Comparison of ENCODE assay signal across 24 mouse cellular contexts in the genomic region with DNA sequence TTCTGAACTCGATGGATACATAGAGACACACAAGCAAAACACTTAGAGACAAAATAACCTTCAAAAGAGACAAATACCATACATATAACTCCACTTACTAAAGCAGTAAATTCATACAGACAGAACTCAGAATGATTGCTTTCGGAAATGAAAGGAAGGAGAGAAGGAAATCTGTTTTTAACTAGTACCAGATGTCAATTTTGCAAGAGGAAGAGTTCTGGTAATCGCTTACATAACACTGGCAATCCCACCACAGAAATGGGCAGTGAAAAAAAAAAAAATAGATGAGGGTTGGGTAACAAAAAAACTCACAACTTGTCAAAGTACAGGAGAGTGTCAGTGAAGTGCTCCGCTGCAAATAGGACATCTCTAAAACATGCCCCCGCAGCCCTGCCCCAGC. TPM values are rescaled to one million over a fixed set of nuclear protein-coding genes. Genes with fewer than 3 reads are reported as not detected.
DNase-seq lines count a peak whose midpoint lies in the region; ATAC-seq and TF ChIP-seq lines count a peak whose summit lies in the region.
"Had no signal": no experiment of that assay in that cellular context is flagged by ENCODE, and none has a peak within 500 bp of the region (broad histone marks: within the 10 kb centered on the region; RNA-seq: fewer than 3 reads in every experiment).

No protein-coding gene starts in this region.

- TF ChIP-seq CTCF in gastrocnemius, adult 2 months (IDR thresholded peaks at IDR 0.05) = no peak

- DNase-seq in gastrocnemius, adult 2 months = no peak
- no peak for DNase-seq in gastrocnemius, postnatal 36 days
- no peak for DNase-seq in limb, embryonic 11.5 days (ENCODE audit: low spot score)
- DNase-seq in skeletal muscle tissue, adult 2 months (ENCODE audit: low read depth, low spot score) = peak; percentile 30
- DNase-seq in frontal cortex, adult 2 months (ENCODE audit: extremely low spot score in 1 of 2, low spot score in 1 of 2) = no peak
- no peak for DNase-seq in gastrocnemius, postnatal 25 days
- DNase-seq: adrenal gland, adult 8-10 months; cerebellum, postnatal 10 days; heart, adult 11 months; heart, postnatal 36 days; kidney, adult 18-20 months; kidney, postnatal 36 days; liver; midbrain, embryonic 14.5 days; thymus, postnatal 25 days had no signal

- H3K9me3 ChIP-seq in embryonic facial prominence, embryonic 15.5 days (replicated peaks) = no peaks in the 10 kb centered on the region; the same call in 1 of the 2 replicates
- H3K9me3 ChIP-seq in limb, embryonic 11.5 days (ENCODE audit: control insufficient read depth, low read length) = no peaks in the 10 kb centered on the region
- peaks cover 8% of the 10 kb centered on the region for H3K9me3 ChIP-seq in heart, embryonic 12.5 days (replicated peaks)
- H3K9me3 ChIP-seq: forebrain, embryonic 15.5 days had no signal

- WGBS in embryonic facial prominence, embryonic 15.5 days = 31% methylated on average over 5 of the region's 5 CpGs
- WGBS in limb, embryonic 11.5 days = 21% methylated on average over 5 of the region's 5 CpGs
- WGBS in heart, embryonic 12.5 days = 63% methylated on average over 5 of the region's 5 CpGs

- intact Hi-C loops in gastrocnemius, adult 2 months (cut with DNase I) = no loop called here
- intact Hi-C loops in gastrocnemius, postnatal 36 days (cut with DNase I) = no loop called here

- H3K9ac ChIP-seq in embryonic facial prominence, embryonic 15.5 days = no peak overlapping the region
- no peak overlapping the region for H3K9ac ChIP-seq in limb, embryonic 11.5 days (ENCODE audit: low read length)
- no peak overlapping the region for H3K9ac ChIP-seq in heart, embryonic 12.5 days
- H3K9ac ChIP-seq: forebrain, embryonic 15.5 days had no signal

- peak overlapping the region; percentile 20; the same call in 1 of the 2 replicates for H3K27ac ChIP-seq in gastrocnemius, adult 2 months
- peak overlapping the region; percentile 72 for H3K27ac ChIP-seq in embryonic facial prominence, embryonic 15.5 days (replicated peaks)
- H3K27ac ChIP-seq in limb, embryonic 11.5 days (replicated peaks; ENCODE audit: low read depth, low read length) = no peak overlapping the region
- no peak overlapping the region for H3K27ac ChIP-seq in heart, embryonic 12.5 days (ENCODE audit: poor library complexity, severe bottlenecking)
- H3K27ac ChIP-seq: forebrain, embryonic 15.5 days; left cerebral cortex, adult 2 months had no signal

- H3K4me2 ChIP-seq in embryonic facial prominence, embryonic 15.5 days (replicated peaks) = 0 out of 2 replicates have a peak overlapping the region, but pooled peaks have one; percentile 17
- H3K4me2 ChIP-seq in limb, embryonic 11.5 days (ENCODE audit: low read depth, severe bottlenecking) = no peak overlapping the region
- no peak overlapping the region for H3K4me2 ChIP-seq in heart, embryonic 12.5 days
- H3K4me2 ChIP-seq: forebrain, embryonic 15.5 days had no signal

- 0 out of 2 replicates have a peak, but pooled peaks cover 3% of the 10 kb centered on the region for H3K4me1 ChIP-seq in embryonic facial prominence, embryonic 15.5 days
- H3K4me1 ChIP-seq in limb, embryonic 11.5 days (ENCODE audit: control insufficient read depth, insufficient read depth, low read length) = 0 out of 2 replicates have a peak, but pooled peaks cover 4% of the 10 kb centered on the region
- no peaks in the 10 kb centered on the region for H3K4me1 ChIP-seq in heart, embryonic 12.5 days (replicated peaks)
- H3K4me1 ChIP-seq: forebrain, embryonic 15.5 days had no signal

- H3K27me3 ChIP-seq in embryonic facial prominence, embryonic 15.5 days = no peaks in the 10 kb centered on the region
- no peaks in the 10 kb centered on the region for H3K27me3 ChIP-seq in limb, embryonic 11.5 days (ENCODE audit: control insufficient read depth, insufficient read depth, low read length)
- H3K27me3 ChIP-seq in heart, embryonic 12.5 days (replicated peaks) = no peaks in the 10 kb centered on the region
- H3K27me3 ChIP-seq: forebrain, embryonic 15.5 days had no signal

- ATAC-seq in embryonic facial prominence, embryonic 15.5 days (ENCODE audit: insufficient number of reproducible peaks, low FRiP score, low TSS enrichment, low read depth) = no peak; the same call in 1 of the 2 replicates
- ATAC-seq in limb, embryonic 11.5 days (ENCODE audit: insufficient number of reproducible peaks, low FRiP score, low TSS enrichment, low read depth) = peak; percentile 77
- ATAC-seq in heart, embryonic 12.5 days (ENCODE audit: insufficient number of reproducible peaks, low FRiP score) = no peak
- ATAC-seq: forebrain, embryonic 15.5 days; lung, postnatal 0 days had no signal

- no peak overlapping the region for H3K4me3 ChIP-seq in gastrocnemius, adult 2 months
- no peak overlapping the region for H3K4me3 ChIP-seq in embryonic facial prominence, embryonic 15.5 days (replicated peaks)
- H3K4me3 ChIP-seq in limb, embryonic 11.5 days (ENCODE audit: low read depth, low read length) = no peak overlapping the region
- no peak overlapping the region for H3K4me3 ChIP-seq in heart, embryonic 12.5 days
- H3K4me3 ChIP-seq: erythroblast, embryonic 14.5 days; forebrain, embryonic 15.5 days; left cerebral cortex, adult 2 months had no signal

- no peaks in the 10 kb centered on the region for H3K36me3 ChIP-seq in embryonic facial prominence, embryonic 15.5 days
- no peaks in the 10 kb centered on the region for H3K36me3 ChIP-seq in limb, embryonic 11.5 days (ENCODE audit: control insufficient read depth, insufficient read depth, low read length)
- H3K36me3 ChIP-seq in heart, embryonic 12.5 days = no peaks in the 10 kb centered on the region
- H3K36me3 ChIP-seq: forebrain, embryonic 15.5 days had no signal

RNA-seq across cellular contexts. Expression of a gene that starts 14.8 kb away (rescaled TPM):
- total RNA-seq in gastrocnemius, adult 2 months (2021) = under 1 TPM; 0.50 to 0.64 TPM
- total RNA-seq in gastrocnemius, postnatal 36 days (2021) = under 1 TPM; 0.67 to 0.89 TPM
- 71.5 and 102 TPM in 2 replicates for polyA plus RNA-seq in embryonic facial prominence, embryonic 15.5 days (2015; fragmentation: Nextera tagmentation; extraction: Ambion mirVana)
- not detected in 2 replicates for polyA plus RNA-seq in limb, embryonic 11.5 days (2014; fragmentation: Nextera tagmentation; extraction: Ambion mirVana)
- 1.2 and 3.7 TPM in 2 replicates for polyA plus RNA-seq in frontal cortex, adult 2 months (2012; rRNA removed)
- 1 to 10 TPM in 1 of 2 experiments, not detected in 1; 3.4 TPM for total RNA-seq in gastrocnemius, postnatal 25 days (2021)
- not detected in 2 replicates for polyA plus RNA-seq in heart, embryonic 12.5 days (2016; fragmentation: Nextera tagmentation; extraction: Ambion mirVana)
- total RNA-seq: left cerebral cortex, adult 2 months had no signal
- polyA plus RNA-seq: C2C12; erythroblast, embryonic 14.5 days; forebrain, embryonic 15.5 days; midbrain, embryonic 14.5 days; neural tube, embryonic 14.5 days had no signal

RNA-seq across cellular contexts. Expression of a gene that starts 48.6 kb away (rescaled TPM):
- total RNA-seq in gastrocnemius, adult 2 months (2021) = not detected
- not detected for total RNA-seq in gastrocnemius, postnatal 36 days (2021)
- polyA plus RNA-seq in embryonic facial prominence, embryonic 15.5 days (2015; fragmentation: Nextera tagmentation; extraction: Ambion mirVana) = 2.1 and 4.7 TPM in 2 replicates
- polyA plus RNA-seq in limb, embryonic 11.5 days (2014; fragmentation: Nextera tagmentation; extraction: Ambion mirVana) = 0.09 TPM in 1 of 2 replicates, not detected in the other
- polyA plus RNA-seq in frontal cortex, adult 2 months (2012; rRNA removed) = not detected in 2 replicates
- not detected for total RNA-seq in gastrocnemius, postnatal 25 days (2021)
- not detected in 2 replicates for polyA plus RNA-seq in heart, embryonic 12.5 days (2016; fragmentation: Nextera tagmentation; extraction: Ambion mirVana)
- total RNA-seq: adrenal gland, adult 8-10 months; heart, postnatal 36 days; left cerebral cortex, adult 2 months had no signal
- polyA plus RNA-seq: C2C12; erythroblast, embryonic 14.5 days; liver, embryonic 16.5 days; lung, postnatal 0 days had no signal

Comparison
In these comparisons a context has a peak if more than half of its experiments do, and no peak if none do; other contexts are left out.
1. H3K27ac ChIP-seq: peak in gastrocnemius, adult 2 months (single experiment) and embryonic facial prominence, embryonic 15.5 days (single experiment); none in limb, embryonic 11.5 days (single experiment) and heart, embryonic 12.5 days (single experiment).
2. RNA of a gene that starts 14.8 kb away (polyA plus RNA-seq): 71.5 to 102 TPM in embryonic facial prominence, embryonic 15.5 days; 1.2 to 3.7 TPM in frontal cortex, adult 2 months, not detected in limb, embryonic 11.5 days and not detected in heart, embryonic 12.5 days; every median in the first group is over 10 times any median in the second.